Mouse (Mus musculus) MEL (cell line): ENCODE results near the gene Skap2.

Experiments used
- CHD2 ChIP-seq: IDR thresholded peaks from 2 replicates; pipeline ENCODE4 v1.6.1; 2011; ENCODE audit warnings: low read length, improper control_type of control experiment
- CTCF ChIP-seq, 3 experiments: IDR thresholded peaks in 2 of 3; conservative IDR thresholded peaks in 1 of 3; 2 replicates each; pipeline ENCODE4 v1.5.1; 2011 to 2012; ENCODE audit warnings: low read length in 3 of 3, low read depth in 2 of 3, mild to moderate bottlenecking in 2 of 3, improper control_type of control experiment in 1 of 3, inconsistent platforms in 1 of 3, mixed read lengths in 1 of 3, moderate library complexity in 1 of 3; ENCODE audit not compliant: control insufficient read depth in 1 of 3, insufficient read depth in 1 of 3, poor library complexity in 1 of 3, severe bottlenecking in 1 of 3
- EP300 ChIP-seq, 2 experiments: IDR thresholded peaks; 2 replicates each; pipeline ENCODE4 v1.6.1; 2011; ENCODE audit warnings: improper control_type of control experiment in 2 of 2, low read length in 2 of 2, low read depth in 1 of 2, mild to moderate bottlenecking in 1 of 2
- GATA1 ChIP-seq: IDR thresholded peaks from 2 replicates; pipeline ENCODE4 v1.6.1; 2011; ENCODE audit warnings: low read depth, low read length, improper control_type of control experiment
- MAX ChIP-seq: IDR thresholded peaks from 2 replicates; pipeline ENCODE4 v1.6.1; 2011; ENCODE audit warnings: low read length, improper control_type of control experiment
- NRF1 ChIP-seq: IDR thresholded peaks from 2 replicates; pipeline ENCODE4 v1.6.1; 2014; ENCODE audit warnings: low read depth, mild to moderate bottlenecking, inconsistent platforms, low read length, improper control_type of control experiment, moderate library complexity; ENCODE audit not compliant: poor library complexity, insufficient read depth, severe bottlenecking
- POLR2A ChIP-seq, 2 experiments: IDR thresholded peaks; 2 replicates each; pipeline ENCODE4 v1.6.1; 2011 to 2012; ENCODE audit warnings: low read length in 2 of 2, mild to moderate bottlenecking in 2 of 2, control low read depth in 1 of 2, improper control_type of control experiment in 1 of 2, low read depth in 1 of 2, moderate library complexity in 1 of 2; ENCODE audit not compliant: control insufficient read depth in 1 of 2, insufficient read depth in 1 of 2, poor library complexity in 1 of 2
- SMC3 ChIP-seq: IDR thresholded peaks from 2 replicates; pipeline ENCODE4 v1.6.1; 2011; ENCODE audit warnings: low read depth, low read length, improper control_type of control experiment

GRCm38 (mm10) chr6:52020276-52020675 is 7.9 kb upstream of the Skap2 start:
- no peak for TF ChIP-seq POLR2A (IDR thresholded peaks at IDR 0.05; ENCODE audit: control insufficient read depth in 1 of 2, insufficient read depth in 1 of 2, low read depth in 1 of 2, low read length in 2 of 2, poor library complexity in 1 of 2)
- TF ChIP-seq GATA1, result no peak
- no peak for TF ChIP-seq EP300 (IDR thresholded peaks at IDR 0.05; ENCODE audit: low read depth in 1 of 2, low read length in 2 of 2)
- TF ChIP-seq CTCF (IDR thresholded peaks at IDR 0.05 in 2 of 3, conservative IDR thresholded peaks at IDR 0.05 in 1 of 3; ENCODE audit: control insufficient read depth in 1 of 3, insufficient read depth in 1 of 3, low read depth in 2 of 3, low read length in 3 of 3, poor library complexity in 1 of 3, severe bottlenecking in 1 of 3), result no peak
- TF ChIP-seq MAX, result no peak
- TF ChIP-seq NRF1, result no peak
- no peak for TF ChIP-seq SMC3
- no peak for TF ChIP-seq CHD2
